Mouse (Mus musculus): Measurements from ENCODE around the gene Slc17a8.

DNA sequence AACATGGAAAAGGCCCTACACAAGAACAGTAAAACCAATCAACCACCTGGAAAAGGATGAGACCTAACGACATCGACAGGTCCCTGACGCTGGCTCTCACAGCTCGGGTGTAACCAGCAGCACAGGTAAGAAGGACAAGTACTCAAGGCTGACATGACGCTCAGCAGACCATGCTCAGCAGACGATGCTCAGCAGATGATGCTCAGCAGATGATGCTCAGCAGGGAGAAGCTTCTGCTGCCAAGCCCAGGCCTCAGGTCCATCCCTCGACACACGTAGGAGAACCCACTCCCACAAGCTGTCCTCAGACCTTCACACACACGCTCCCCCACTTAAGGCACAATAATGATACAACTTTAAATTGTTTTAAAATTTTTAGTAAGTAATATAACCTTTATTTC, 44.6 kb upstream of the Slc17a8 start:
- TF ChIP-seq MXI1 (IDR thresholded peaks at IDR 0.05; ENCODE audit: low read depth, low read length) = no peak
- no peak for TF ChIP-seq POLR2A (IDR thresholded peaks at IDR 0.05; ENCODE audit: control insufficient read depth in 1 of 2, insufficient read depth in 1 of 2, low read depth in 1 of 2, low read length in 2 of 2, poor library complexity in 1 of 2)
- TF ChIP-seq CTCF (IDR thresholded peaks at IDR 0.05 in 2 of 3, conservative IDR thresholded peaks at IDR 0.05 in 1 of 3; ENCODE audit: control insufficient read depth in 1 of 3, insufficient read depth in 1 of 3, low read depth in 2 of 3, low read length in 3 of 3, poor library complexity in 1 of 3, severe bottlenecking in 1 of 3) = no peak
